Mouse (Mus musculus): ENCODE measurements around the gene Nsdhl. TPM values are rescaled to one million over a fixed set of nuclear protein-coding genes. Genes with fewer than 3 reads are reported as not detected.

Nsdhl gene
- polyA plus RNA-seq, 1 experiment, result 44.2 TPM

GRCm38 (mm10) chrX:73005678-73006077, 87.3 kb downstream of the Nsdhl start:
- no peaks in the 10 kb centered on the region for H3K27me3 ChIP-seq (ENCODE audit: control insufficient read depth, insufficient read depth, low read length, poor library complexity, severe bottlenecking)
- H3K36me3 ChIP-seq (ENCODE audit: control insufficient read depth, insufficient read depth, low read length, poor library complexity, severe bottlenecking), result no peaks in the 10 kb centered on the region
- H3K9me3 ChIP-seq (replicated peaks; ENCODE audit: control insufficient read depth, insufficient read depth, low read length, poor library complexity, severe bottlenecking), result no peaks in the 10 kb centered on the region
- H3K4me1 ChIP-seq (ENCODE audit: control insufficient read depth, insufficient read depth, low read length), result no peaks in the 10 kb centered on the region
- no peak overlapping the region for H3K9ac ChIP-seq (ENCODE audit: low read depth, poor library complexity, severe bottlenecking)
- TF ChIP-seq POLR2A (IDR thresholded peaks at IDR 0.05; ENCODE audit: insufficient read depth, low read length) (no peak), EP300 (IDR thresholded peaks at IDR 0.05; ENCODE audit: insufficient read depth, low read depth, low read length) (no peak), CTCF (IDR thresholded peaks at IDR 0.05; ENCODE audit: low read depth, low read length) (no peak)
- no peak overlapping the region for H3K4me3 ChIP-seq (ENCODE audit: low read depth, low read length)
- no peak overlapping the region for H3K27ac ChIP-seq (ENCODE audit: insufficient read depth, low read length)

GRCm38 (mm10) chrX:73007597-73008479, 89.5 kb downstream of the Nsdhl start:
- peak overlapping the region; percentile 88 for H3K4me3 ChIP-seq (ENCODE audit: low read depth, low read length)

More at GRCm38 (mm10) chrX:73007597-73008479, 89.5 kb downstream of the Nsdhl start:
- Histone ChIP-seq H3K36me3 (ENCODE audit: control insufficient read depth, insufficient read depth, low read length, poor library complexity, severe bottlenecking) (no peaks in the 10 kb centered on the region), H3K27ac (ENCODE audit: insufficient read depth, low read length) (no peak overlapping the region), H3K9ac (ENCODE audit: low read depth, poor library complexity, severe bottlenecking) (peak overlapping the region; percentile 76; the same call in 1 of the 2 replicates), H3K9me3 (replicated peaks; ENCODE audit: control insufficient read depth, insufficient read depth, low read length, poor library complexity, severe bottlenecking) (no peaks in the 10 kb centered on the region), H3K4me1 (ENCODE audit: control insufficient read depth, insufficient read depth, low read length) (no peaks in the 10 kb centered on the region), H3K27me3 (ENCODE audit: control insufficient read depth, insufficient read depth, low read length, poor library complexity, severe bottlenecking) (no peaks in the 10 kb centered on the region)
- TF ChIP-seq EP300 (IDR thresholded peaks at IDR 0.05; ENCODE audit: insufficient read depth, low read depth, low read length) (0 out of 2 replicates have a peak, but pooled peaks have one; percentile 26), POLR2A (IDR thresholded peaks at IDR 0.05; ENCODE audit: insufficient read depth, low read length) (no peak), CTCF (IDR thresholded peaks at IDR 0.05; ENCODE audit: low read depth, low read length) (peak; percentile 76)

Other genes starting within 250 kb of the Nsdhl start
- 0.24 TPM in 1 of 2 replicates, not detected in the other for gene Gabrq, start 93.4 kb upstream of the Nsdhl start, polyA plus RNA-seq (2011; ENCODE audit: insufficient read depth, insufficient read length, low read depth, missing spikeins)
- gene Cetn2, start 146 bp upstream of the Nsdhl start, polyA plus RNA-seq (2011; ENCODE audit: insufficient read depth, insufficient read length, low read depth, missing spikeins), result 48.6 and 49.5 TPM in 2 replicates
- 18.8 and 20.2 TPM in 2 replicates for gene Zfp185, start 68.8 kb downstream of the Nsdhl start, polyA plus RNA-seq (2011; ENCODE audit: insufficient read depth, insufficient read length, low read depth, missing spikeins)
- 1.4 and 2.3 TPM in 2 replicates for gene Pnma5, start 118.5 kb downstream of the Nsdhl start, polyA plus RNA-seq (2011; ENCODE audit: insufficient read depth, insufficient read length, low read depth, missing spikeins)
- 0.29 TPM in 1 of 2 replicates, not detected in the other for gene Pnma3, start 146.2 kb downstream of the Nsdhl start, polyA plus RNA-seq (2011; ENCODE audit: insufficient read depth, insufficient read length, low read depth, missing spikeins)
- not detected in 2 replicates for gene Xlr4a, start 163.9 kb downstream of the Nsdhl start, polyA plus RNA-seq (2011; ENCODE audit: insufficient read depth, insufficient read length, low read depth, missing spikeins)
- gene Xlr3a, start 178.5 kb downstream of the Nsdhl start, polyA plus RNA-seq (2011; ENCODE audit: insufficient read depth, insufficient read length, low read depth, missing spikeins), result 1.6 TPM in 1 of 2 replicates, not detected in the other
- gene Gm14685, start 198.5 kb downstream of the Nsdhl start, polyA plus RNA-seq (2011; ENCODE audit: insufficient read depth, insufficient read length, low read depth, missing spikeins), result not detected in 2 replicates
- gene Xlr5b, start 230.2 kb downstream of the Nsdhl start, polyA plus RNA-seq (2011; ENCODE audit: insufficient read depth, insufficient read length, low read depth, missing spikeins), result not detected in 2 replicates
- gene DXBay18, start 230.9 kb downstream of the Nsdhl start, polyA plus RNA-seq (2011; ENCODE audit: insufficient read depth, insufficient read length, low read depth, missing spikeins), result 1.5 and 2.0 TPM in 2 replicates